Mouse (Mus musculus) kidney, postnatal 0 days (tissue): Measurements from ENCODE around the gene Selplg. TPM values are rescaled to one million over a fixed set of nuclear protein-coding genes. Genes with fewer than 3 reads are reported as not detected.

Source experiments
- ATAC-seq: fragments of 200-750 bp; cut with Nextera tagmentation; replicated peaks from 2 replicates; pipeline ENCODE4 v1.8.0; 2017; ENCODE audit warnings: low read depth, moderate number of reproducible peaks, moderate TSS enrichment, moderate library complexity; ENCODE audit not compliant: low FRiP score
- DNase-seq: peaks from one replicate; pipeline ENCODE4 v3.0.0-alpha.2; 2016; ENCODE audit warnings: low spot score
- H3K27ac ChIP-seq: fragments of 300-500 bp; sonication (generic); 2 replicates; pipeline ENCODE4 v1.5.1; 2014; ENCODE audit warnings: mild to moderate bottlenecking
- H3K27me3 ChIP-seq: fragments of 300-500 bp; sonication (generic); 2 replicates; pipeline ENCODE4 v1.6.1; 2014; ENCODE audit warnings: low read length, mixed read lengths; ENCODE audit not compliant: insufficient read depth
- H3K36me3 ChIP-seq: fragments of 300-500 bp; sonication (generic); 2 replicates; pipeline ENCODE4 v1.6.1; 2014; ENCODE audit warnings: low read length, mixed read lengths; ENCODE audit not compliant: insufficient read depth
- H3K4me1 ChIP-seq: fragments of 300-500 bp; sonication (generic); replicated peaks from 2 replicates; pipeline ENCODE4 v1.6.1; 2014; ENCODE audit warnings: antibody characterized with exemption, low read length, mixed read lengths; ENCODE audit not compliant: insufficient read depth
- H3K4me2 ChIP-seq: fragments of 300-500 bp; sonication (generic); 2 replicates; pipeline ENCODE4 v1.6.1; 2014; ENCODE audit warnings: mild to moderate bottlenecking, low read length, moderate library complexity, mixed read lengths
- H3K4me3 ChIP-seq: fragments of 300-500 bp; sonication (generic); replicated peaks from 2 replicates; pipeline ENCODE4 v1.5.1; 2014; ENCODE audit warnings: low read depth, low read length
- H3K9ac ChIP-seq: fragments of 300-500 bp; sonication (generic); 2 replicates; pipeline ENCODE4 v1.6.1; 2014; ENCODE audit warnings: low read depth, low read length
- H3K9me3 ChIP-seq: fragments of 300-500 bp; sonication (generic); replicated peaks from 2 replicates; pipeline ENCODE4 v1.6.1; 2016; ENCODE audit warnings: low read length, inconsistent platforms, mixed read lengths
- CTCF ChIP-seq: IDR thresholded peaks from 2 replicates; pipeline ENCODE4 v1.5.1; 2016; ENCODE audit warnings: antibody characterized with exemption, low read depth, mild to moderate bottlenecking, moderate library complexity
- WGBS: fragments of 180-500 bp; shearing (Covaris S2); extraction: QIAGEN DNeasy Blood & Tissue Kit; methylation state at CpG from one replicate; pipeline ENCODE4 v1.1.7; 2014; 5-methylcytosine and 5-hydroxymethylcytosine counted together
- polyA plus RNA-seq: library from polyadenylated mRNA; unstranded; fragments of >200 nt; fragmentation: Nextera tagmentation; extraction: Ambion mirVana; gene quantifications from 2 replicates; pipeline ENCODE4 v1.2.1, GENCODE M21; 2015

The Selplg gene
- polyA plus RNA-seq, 1 experiment from 2014 or later, result 2.4 TPM

DNA sequence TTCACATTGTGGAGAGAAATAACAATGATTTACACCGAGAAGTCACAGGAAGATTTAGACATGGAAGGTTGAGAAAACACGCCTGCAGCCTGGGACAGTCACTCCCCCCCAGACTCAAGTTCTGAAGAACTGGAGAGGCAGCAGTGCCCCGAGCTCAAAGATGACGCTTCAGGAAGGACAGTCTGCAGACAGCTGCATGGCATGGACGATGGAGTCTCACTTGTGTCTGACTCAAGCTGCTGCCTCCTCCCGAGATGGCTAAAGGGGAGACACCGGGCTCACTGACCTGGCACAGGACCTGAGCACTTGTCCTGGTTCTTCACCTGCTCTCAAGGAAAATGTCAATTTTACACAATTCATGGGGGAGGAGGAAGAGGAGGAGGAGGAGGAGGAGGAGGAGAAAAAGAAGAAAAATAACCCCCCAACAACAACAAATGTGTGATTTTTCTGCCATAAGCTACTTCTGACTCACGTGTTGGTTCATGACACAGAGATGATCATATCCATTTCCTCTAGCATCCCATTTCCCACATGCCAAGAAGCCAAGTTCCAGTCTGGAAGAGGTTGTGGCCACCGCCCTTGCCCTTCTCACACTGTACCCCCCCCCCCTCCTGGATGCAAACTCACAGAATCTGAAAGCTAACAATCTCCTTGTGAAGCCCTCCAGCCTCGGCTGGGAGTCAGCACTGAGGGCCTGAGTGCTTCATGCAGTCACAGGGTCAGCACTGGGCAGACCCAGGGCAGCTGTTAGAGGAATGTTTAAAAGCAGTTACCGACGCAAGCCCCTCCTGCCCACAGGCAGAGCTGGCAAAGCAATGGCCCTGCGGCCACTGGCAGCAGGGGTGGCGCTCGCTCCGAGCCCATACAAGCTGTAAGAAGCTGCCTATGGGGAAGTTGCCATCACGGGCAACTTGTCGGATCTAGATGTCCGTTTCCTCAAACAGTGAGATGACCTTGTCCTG is 41.9 kb upstream of the Selplg start:
- DNase-seq (no peak), ATAC-seq (no peak)
- no peak for TF ChIP-seq CTCF
- H3K27me3 ChIP-seq, result no peaks in the 10 kb centered on the region
- 0 out of 2 replicates have a peak, but pooled peaks cover 9% of the 10 kb centered on the region for H3K36me3 ChIP-seq
- peaks cover 36% of the 10 kb centered on the region for H3K4me1 ChIP-seq
- 0 out of 2 replicates have a peak overlapping the region, but pooled peaks have one; percentile 8 for H3K27ac ChIP-seq
- 0 out of 2 replicates have a peak overlapping the region, but pooled peaks have one; percentile 19 for H3K4me2 ChIP-seq
- H3K9me3 ChIP-seq, result no peaks in the 10 kb centered on the region
- no peak overlapping the region for H3K9ac ChIP-seq
- H3K4me3 ChIP-seq, result no peak overlapping the region
- WGBS, result 51% methylated on average over 19 of the region's 19 CpGs

DNA sequence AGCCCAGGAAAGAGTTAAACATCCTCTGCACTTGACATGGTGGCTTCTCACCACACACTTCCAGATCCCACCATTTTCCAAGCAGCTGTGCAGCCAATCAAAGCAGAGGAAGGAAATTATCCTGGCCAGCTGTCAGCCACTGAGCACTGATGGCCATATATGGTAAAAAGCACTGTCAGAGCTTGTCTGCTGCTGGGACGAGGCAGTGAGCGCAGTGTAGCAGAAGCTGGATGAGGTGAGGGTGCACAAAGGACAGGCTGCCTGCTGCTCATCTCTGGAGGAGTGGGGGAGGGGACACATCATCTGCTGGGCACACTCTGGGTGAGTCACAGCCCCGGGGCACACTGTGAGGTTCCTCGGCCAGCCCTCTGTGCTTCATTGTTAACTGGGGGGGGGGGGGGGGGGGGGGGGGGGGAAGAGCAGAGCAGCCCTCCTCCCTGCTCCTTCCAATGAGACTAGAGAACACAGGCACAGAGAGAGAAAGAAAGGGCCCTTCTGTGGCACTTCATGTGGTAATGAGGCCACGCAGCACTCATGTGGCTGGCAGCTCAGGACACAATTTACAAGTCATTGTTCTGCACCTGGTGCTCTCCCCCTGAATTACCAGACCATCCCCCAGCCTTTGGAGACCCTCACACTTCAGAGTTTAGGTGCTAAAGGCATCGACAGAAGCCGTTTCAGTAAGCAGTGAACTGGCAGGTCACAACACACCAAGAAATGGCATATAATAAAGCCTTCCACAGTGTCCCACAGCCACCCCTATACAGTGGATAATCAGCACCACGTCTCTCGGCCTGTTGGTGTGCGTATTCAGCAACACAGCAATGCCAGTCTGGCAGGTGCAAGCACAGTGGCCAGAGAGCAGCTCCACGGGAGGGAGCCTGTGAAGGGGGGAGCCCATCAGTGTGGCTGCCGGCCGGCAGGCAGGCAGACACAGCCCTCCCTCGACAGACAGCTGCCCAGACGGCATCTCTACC is 40.8 kb upstream of the Selplg start:
- peaks cover 42% of the 10 kb centered on the region for H3K4me1 ChIP-seq
- TF ChIP-seq CTCF, result no peak
- H3K27ac ChIP-seq, result peak overlapping the region; percentile 67
- H3K4me3 ChIP-seq, result no peak overlapping the region
- H3K9me3 ChIP-seq, result no peaks in the 10 kb centered on the region
- peak overlapping the region; percentile 10; the same call in 1 of the 2 replicates for H3K9ac ChIP-seq
- DNase-seq, result peak; percentile 95
- ATAC-seq, result peak; percentile 80
- 12% methylated on average over 14 of the region's 15 CpGs for WGBS
- peak overlapping the region; percentile 19; the same call in 1 of the 2 replicates for H3K4me2 ChIP-seq
- no peaks in the 10 kb centered on the region for H3K27me3 ChIP-seq
- 0 out of 2 replicates have a peak, but pooled peaks cover 7% of the 10 kb centered on the region for H3K36me3 ChIP-seq

DNA sequence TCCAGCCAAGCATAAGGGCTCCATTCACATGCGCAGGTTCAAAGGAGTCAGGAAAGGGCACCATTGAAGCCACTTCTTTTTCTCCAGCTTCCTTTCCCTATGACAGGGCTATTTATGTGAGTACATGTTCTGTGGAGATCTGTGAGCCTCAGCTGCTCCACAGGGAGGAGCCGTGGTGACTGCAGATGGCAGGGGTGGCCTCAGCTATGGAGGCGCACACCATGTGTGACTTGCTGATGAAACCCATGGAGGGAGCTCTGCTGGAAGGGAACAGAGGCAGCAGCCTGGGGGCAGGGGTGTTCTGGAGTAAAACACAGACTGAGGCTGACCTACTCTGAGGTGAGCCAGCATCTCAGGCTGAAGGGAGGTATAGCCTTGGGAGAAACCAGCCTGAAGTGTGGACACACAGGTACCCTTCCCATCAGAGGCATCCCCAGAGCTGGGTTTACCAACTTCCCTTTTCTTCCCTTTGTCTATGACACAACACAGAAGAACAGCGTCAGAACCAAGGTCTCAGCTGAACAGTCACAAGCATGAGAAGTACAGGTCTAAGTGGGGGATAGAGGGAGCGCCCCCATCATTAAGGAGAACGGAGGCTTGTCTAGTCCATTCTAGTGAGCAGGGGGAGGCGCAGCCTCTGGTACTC is 39.6 kb upstream of the Selplg start:
- ATAC-seq, result no peak
- no peaks in the 10 kb centered on the region for H3K9me3 ChIP-seq
- WGBS, result 78% methylated on average over 7 of the region's 7 CpGs
- H3K4me2 ChIP-seq, result no peak overlapping the region
- no peaks in the 10 kb centered on the region for H3K27me3 ChIP-seq
- peaks cover 43% of the 10 kb centered on the region for H3K4me1 ChIP-seq
- no peak for DNase-seq
- no peak overlapping the region for H3K9ac ChIP-seq
- H3K27ac ChIP-seq, result peak overlapping the region; percentile 64; the same call in 1 of the 2 replicates
- H3K4me3 ChIP-seq, result no peak overlapping the region
- 0 out of 2 replicates have a peak, but pooled peaks cover 5% of the 10 kb centered on the region for H3K36me3 ChIP-seq
- peak; percentile 22; the same call in 1 of the 2 replicates for TF ChIP-seq CTCF

DNA sequence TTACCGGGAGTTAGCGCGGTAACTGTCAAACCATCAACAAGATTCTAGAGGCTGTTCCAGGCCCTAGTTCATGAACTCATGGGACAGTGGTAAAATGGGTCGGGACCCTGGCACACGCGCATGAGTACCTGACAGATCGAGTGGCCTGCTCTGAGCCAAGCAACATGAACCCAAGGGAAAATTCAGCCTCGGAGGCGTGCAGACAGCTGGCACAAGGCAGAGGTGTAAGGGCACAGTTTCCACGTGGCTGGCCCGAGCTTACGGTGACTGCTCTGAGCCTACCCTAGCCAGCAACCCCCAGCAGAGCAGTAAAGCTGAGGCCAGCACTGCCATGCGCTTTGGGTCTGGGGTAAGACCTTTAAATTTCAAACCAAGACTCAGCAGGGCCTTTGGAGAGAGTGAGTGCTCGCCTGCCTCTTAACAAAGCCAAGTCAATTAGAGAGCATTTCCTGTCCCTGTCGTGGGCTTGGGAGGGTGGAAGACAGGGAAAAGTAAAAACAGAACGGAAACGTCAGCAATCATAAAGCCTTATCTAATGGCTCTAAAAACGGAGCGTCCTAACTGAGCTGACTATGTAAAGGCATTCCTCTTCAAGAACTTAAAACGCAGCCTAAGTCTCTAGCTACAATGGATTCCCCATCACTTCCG is 38.1 kb upstream of the Selplg start:
- Histone ChIP-seq H3K4me3 (no peak overlapping the region), H3K4me2 (no peak overlapping the region), H3K9me3 (no peaks in the 10 kb centered on the region), H3K27ac (peak overlapping the region; percentile 64), H3K27me3 (no peaks in the 10 kb centered on the region), H3K4me1 (peaks cover 43% of the 10 kb centered on the region), H3K36me3 (no peaks in the 10 kb centered on the region), H3K9ac (0 out of 2 replicates have a peak overlapping the region, but pooled peaks have one; percentile 27)
- 24% methylated on average over 21 of the region's 21 CpGs for WGBS
- TF ChIP-seq CTCF, result no peak
- DNase-seq (peak; percentile 78), ATAC-seq (no peak)

DNA sequence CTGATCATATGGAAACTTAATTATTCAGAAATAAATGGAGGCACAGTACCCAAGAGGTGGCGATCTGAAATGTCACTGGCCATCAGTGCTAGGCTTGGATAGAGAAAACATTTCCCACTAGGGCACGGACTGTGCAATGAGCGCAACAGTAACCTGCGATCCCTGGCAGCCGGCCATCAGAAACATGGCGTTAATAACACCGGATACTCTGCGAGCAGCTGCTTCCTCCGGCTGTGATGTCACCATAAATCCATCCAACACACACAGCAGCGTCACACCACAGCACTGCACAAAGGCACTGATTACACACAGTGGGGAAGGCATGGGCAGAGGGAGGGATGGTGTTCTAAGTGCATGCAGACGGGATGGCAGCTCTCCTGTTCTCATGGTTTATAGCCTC is 36.7 kb upstream of the Selplg start:
- peak; percentile 79 for DNase-seq
- no peak overlapping the region for H3K9ac ChIP-seq

More for the DNA sequence above, 36.7 kb upstream of the Selplg start:
- TF ChIP-seq CTCF, result no peak
- Histone ChIP-seq H3K4me1 (peaks cover 43% of the 10 kb centered on the region), H3K4me3 (no peak overlapping the region), H3K27me3 (no peaks in the 10 kb centered on the region), H3K4me2 (no peak overlapping the region), H3K36me3 (peaks cover 9% of the 10 kb centered on the region; the same call in 1 of the 2 replicates), H3K27ac (peak overlapping the region; percentile 22; the same call in 1 of the 2 replicates), H3K9me3 (no peaks in the 10 kb centered on the region)
- 12% methylated on average over 11 of the region's 11 CpGs for WGBS
- ATAC-seq, result peak; percentile 50; the same call in 1 of the 2 replicates
